Mouse (Mus musculus): ENCODE results near the gene Hand2. TPM values are rescaled to one million over a fixed set of nuclear protein-coding genes. Genes with fewer than 3 reads are reported as not detected.

Hand2 gene
- polyA plus RNA-seq, 1 experiment from 2014 or later, result 0.12 TPM

Other genes with a start within 250 kb of the Hand2 start
- 0.19 TPM in 1 of 2 replicates, not detected in the other for gene Scrg1, start 134.9 kb downstream of the Hand2 start, polyA plus RNA-seq (2015; fragmentation: Nextera tagmentation; extraction: Ambion mirVana)
- gene Sap30, start 166.9 kb downstream of the Hand2 start, polyA plus RNA-seq (2015; fragmentation: Nextera tagmentation; extraction: Ambion mirVana), result 32.2 and 38.0 TPM in 2 replicates
- 841 and 1,050 TPM in 2 replicates for gene Hmgb2, start 190.9 kb downstream of the Hand2 start, polyA plus RNA-seq (2015; fragmentation: Nextera tagmentation; extraction: Ambion mirVana)